Mouse (Mus musculus) right cerebral cortex, postnatal 25 days (tissue): ENCODE measurements around the gene Ltbp2.

ENCODE experiments used
- DNase-seq: peaks from one replicate; pipeline ENCODE4 v3.0.0; 2022

The Ltbp2 gene

GRCm38 (mm10) chr12:84876481-84877121 is at the start of gene Ltbp2:
Gene Ltbp2, minus strand, starts transcription at chr12:84876532.
- DNase-seq, result peak; percentile 51

- no peak for DNase-seq
These were observed 48.0 kb upstream of the Ltbp2 start for GRCm38 (mm10) chr12:84924324-84924723.

GRCm38 (mm10) chr12:84921881-84922419 is 45.6 kb upstream of the Ltbp2 start:
- no peak for DNase-seq

GRCm38 (mm10) chr12:84918809-84919208 is 42.5 kb upstream of the Ltbp2 start:
- DNase-seq, result no peak

GRCm38 (mm10) chr12:84917799-84918198 is 41.5 kb upstream of the Ltbp2 start:
- DNase-seq, result no peak

GRCm38 (mm10) chr12:84914959-84915358 is 38.6 kb upstream of the Ltbp2 start:
- no peak for DNase-seq

GRCm38 (mm10) chr12:84912652-84913104 is 36.3 kb upstream of the Ltbp2 start:
- DNase-seq, result no peak

GRCm38 (mm10) chr12:84911640-84912039 is 35.3 kb upstream of the Ltbp2 start:
- no peak for DNase-seq

GRCm38 (mm10) chr12:84910066-84910465 is 33.7 kb upstream of the Ltbp2 start:
- DNase-seq, result no peak

- no peak for DNase-seq
These were observed 31.5 kb upstream of the Ltbp2 start for GRCm38 (mm10) chr12:84907627-84908480.

GRCm38 (mm10) chr12:84907024-84907626 is 30.8 kb upstream of the Ltbp2 start:
- DNase-seq, result no peak

- DNase-seq, result no peak
These were observed 28.1 kb upstream of the Ltbp2 start for GRCm38 (mm10) chr12:84904399-84904798.

GRCm38 (mm10) chr12:84900317-84900716 is 24.0 kb upstream of the Ltbp2 start:
- DNase-seq, result no peak

- DNase-seq, result no peak
These were observed 21.0 kb upstream of the Ltbp2 start for GRCm38 (mm10) chr12:84897322-84897721.

GRCm38 (mm10) chr12:84896235-84896634 is 19.9 kb upstream of the Ltbp2 start:
- DNase-seq, result no peak

- no peak for DNase-seq
These were observed 17.6 kb upstream of the Ltbp2 start for GRCm38 (mm10) chr12:84893648-84894628.

GRCm38 (mm10) chr12:84890289-84890688 is 14.0 kb upstream of the Ltbp2 start:
- no peak for DNase-seq

- DNase-seq, result no peak
These were observed 9.0 kb upstream of the Ltbp2 start for GRCm38 (mm10) chr12:84885107-84885876.

- DNase-seq, result no peak
These were observed 8.2 kb upstream of the Ltbp2 start for GRCm38 (mm10) chr12:84884423-84885076.

- no peak for DNase-seq
These were observed 6.5 kb upstream of the Ltbp2 start for GRCm38 (mm10) chr12:84882796-84883195.

- no peak for DNase-seq
These were observed 3.8 kb upstream of the Ltbp2 start for GRCm38 (mm10) chr12:84880091-84880490.
